Mouse (Mus musculus) monocyte, adult 5-6 weeks (primary cell): ENCODE measurements at regions not wholly inside any gene's neighbourhood (a gene's known extent, or its start where the extent isn't known, plus 50 kb on each side); places are given as distances from the start of the nearest gene placed in this dataset.

Experiments
- ATAC-seq: fragments of 153-309, 156-312 bp; replicated peaks from 2 replicates; pipeline ENCODE4 v1.8.0; 2017; ENCODE audit warnings: mild to moderate bottlenecking; ENCODE audit not compliant: low TSS enrichment, insufficient number of reproducible peaks, severe bottlenecking, poor library complexity, low FRiP score

GRCm38 (mm10) chr11:64752816-64753215 lies 226.0 kb upstream of the Elac2 start:
- no peak for ATAC-seq

GRCm38 (mm10) chr11:64754076-64754475 lies 224.8 kb upstream of the Elac2 start:
- no peak for ATAC-seq

DNA sequence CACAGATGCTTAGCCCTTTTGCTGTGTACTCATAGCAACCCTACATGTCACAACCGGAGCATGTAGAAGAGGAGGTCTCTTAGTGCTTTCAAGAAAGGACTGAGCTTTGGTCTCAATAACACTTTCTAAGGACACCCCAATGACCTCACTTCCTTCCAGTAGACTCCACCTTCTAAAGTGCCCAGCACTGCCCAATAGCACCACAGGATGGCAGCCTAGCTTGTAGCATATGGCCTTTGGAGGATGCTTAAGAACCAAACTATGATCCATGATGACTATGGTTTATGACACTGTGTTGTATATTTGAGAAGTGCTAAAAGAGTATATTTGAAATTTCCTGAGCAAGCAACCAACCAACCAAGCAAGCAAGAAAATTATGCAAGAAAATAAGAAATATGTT lies 223.3 kb upstream of the Elac2 start:
- no peak for ATAC-seq

DNA sequence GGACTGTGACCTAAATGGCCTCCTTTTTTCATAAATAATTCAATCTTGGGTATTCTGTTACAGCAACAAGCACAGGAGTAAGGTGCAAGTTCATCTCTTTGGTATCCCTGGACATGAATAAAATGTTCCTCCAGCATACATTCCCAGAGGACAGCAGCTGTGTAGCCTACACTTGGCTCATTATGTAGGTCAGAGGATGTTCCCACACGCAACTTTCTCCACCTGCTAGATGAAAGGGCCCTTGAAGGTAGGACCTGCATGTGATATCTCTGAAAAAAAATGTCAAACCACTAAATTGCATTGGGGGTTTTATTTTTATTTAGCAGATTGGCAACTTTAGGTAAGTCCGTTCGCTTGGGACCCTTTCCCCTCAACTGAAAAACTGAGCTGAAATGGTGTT lies 218.2 kb upstream of the Elac2 start:
- no peak for ATAC-seq

GRCm38 (mm10) chr11:64762755-64763154 lies 216.1 kb upstream of the Elac2 start:
- no peak for ATAC-seq

GRCm38 (mm10) chr11:64764056-64764455 lies 214.8 kb upstream of the Elac2 start:
- ATAC-seq = no peak

GRCm38 (mm10) chr11:64776691-64777090 lies 202.1 kb upstream of the Elac2 start:
- no peak for ATAC-seq

DNA sequence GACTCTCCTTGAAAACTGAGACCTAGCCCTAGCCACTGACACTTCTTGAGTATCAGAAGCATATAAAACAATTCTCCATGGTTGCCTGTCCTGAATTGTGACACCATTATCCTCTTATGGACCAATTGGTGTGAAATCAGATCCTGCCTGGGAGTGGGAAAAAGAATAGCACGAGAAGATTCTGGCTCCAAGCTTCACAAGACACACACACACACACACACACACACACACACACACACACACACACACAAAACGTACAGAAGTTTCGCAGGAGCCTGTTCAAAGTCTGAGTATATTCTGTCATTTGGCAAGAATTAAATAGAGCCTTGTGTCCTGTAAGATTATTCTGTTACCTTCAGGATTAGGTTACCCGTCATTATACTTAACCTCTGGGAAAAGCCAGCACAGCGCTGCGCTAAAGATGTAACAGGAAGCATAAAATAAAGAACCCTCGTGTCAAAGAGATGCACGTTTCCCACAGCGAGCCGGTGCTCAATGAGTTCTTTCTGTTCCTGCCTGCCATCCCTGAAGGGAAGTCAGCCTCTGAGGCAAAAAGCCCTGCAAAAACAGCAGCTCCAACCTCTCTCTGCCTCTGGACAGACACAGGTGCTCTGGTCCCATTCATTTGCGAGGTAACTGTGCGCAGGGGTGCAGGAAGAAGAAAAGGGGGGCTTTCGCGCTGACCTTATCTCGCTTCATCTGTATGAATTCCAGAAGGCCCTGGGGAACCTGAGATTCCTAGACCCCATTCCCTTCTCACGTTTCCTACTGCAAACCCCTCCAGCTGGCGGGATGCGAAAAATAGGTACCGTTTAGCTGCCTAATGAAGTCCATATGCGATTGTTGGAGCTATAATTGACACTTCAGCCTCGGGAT lies 178.4 kb upstream of the Elac2 start:
- no peak for ATAC-seq

GRCm38 (mm10) chr11:64801351-64801750 lies 177.5 kb upstream of the Elac2 start:
- ATAC-seq = no peak

DNA sequence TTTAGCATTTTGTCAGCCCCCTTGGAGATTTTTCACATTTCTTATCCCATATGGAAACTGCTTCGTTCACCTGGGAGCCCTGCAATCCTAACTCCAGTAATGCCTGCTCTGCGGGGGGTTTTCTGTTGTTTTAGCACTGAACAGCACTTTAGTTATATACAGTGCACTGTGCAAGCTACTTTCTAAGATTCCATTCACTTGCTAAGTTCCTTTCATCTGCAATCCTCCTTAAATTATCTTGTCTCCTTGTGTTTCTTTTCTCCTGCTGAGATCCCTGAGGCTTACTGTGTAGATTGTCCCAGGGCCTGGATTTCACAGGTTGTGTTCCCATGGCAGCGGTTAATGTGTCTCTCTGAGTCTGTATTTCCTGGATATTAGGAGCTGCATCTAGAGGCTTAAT lies 173.3 kb upstream of the Elac2 start:
- ATAC-seq = no peak

GRCm38 (mm10) chr11:64812408-64812807 lies 166.4 kb upstream of the Elac2 start:
- no peak for ATAC-seq

DNA sequence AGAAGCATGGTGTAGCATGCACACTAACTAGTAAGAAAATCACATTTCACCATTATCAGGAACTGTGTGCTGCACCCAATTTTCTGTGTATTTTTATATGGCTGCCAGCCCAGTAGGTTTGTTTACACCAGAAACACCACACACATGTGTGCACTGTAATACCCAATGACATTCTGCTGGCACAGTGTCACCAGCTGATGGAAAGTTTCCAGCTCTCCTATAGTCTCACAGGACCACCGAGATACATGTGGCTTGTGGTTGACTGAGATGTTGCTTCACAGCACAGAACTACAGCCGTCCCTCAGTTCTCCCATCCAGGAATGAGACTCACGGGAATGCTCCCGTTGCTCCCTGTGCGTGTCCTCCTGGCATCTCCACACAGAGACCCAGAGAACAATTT lies 149.4 kb upstream of the Elac2 start:
- no peak for ATAC-seq

GRCm38 (mm10) chr11:64832453-64832852 lies 146.4 kb upstream of the Elac2 start:
- no peak for ATAC-seq

DNA sequence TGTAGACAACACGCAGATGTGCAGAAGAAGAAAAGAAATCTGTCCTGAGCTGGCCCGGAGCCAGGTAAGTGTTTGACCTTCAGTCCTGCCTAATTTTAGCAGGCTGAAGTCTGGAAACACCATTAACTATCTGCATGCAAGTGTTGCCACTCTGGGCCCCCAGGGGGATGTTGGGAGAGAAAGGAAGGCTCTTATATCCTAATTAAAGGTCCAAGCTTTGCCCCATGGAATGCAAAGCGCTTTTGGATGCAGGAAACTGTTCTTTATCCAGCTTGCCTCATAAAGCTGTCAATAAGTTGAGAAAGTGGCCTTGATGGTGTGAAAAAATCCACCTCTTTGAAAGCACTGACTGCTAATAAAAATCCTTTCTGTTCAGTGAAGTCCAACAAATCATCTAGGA lies 145.1 kb upstream of the Elac2 start:
- ATAC-seq = no peak

- ATAC-seq = no peak
These were observed 142.1 kb upstream of the Elac2 start for GRCm38 (mm10) chr11:64836771-64837170.

DNA sequence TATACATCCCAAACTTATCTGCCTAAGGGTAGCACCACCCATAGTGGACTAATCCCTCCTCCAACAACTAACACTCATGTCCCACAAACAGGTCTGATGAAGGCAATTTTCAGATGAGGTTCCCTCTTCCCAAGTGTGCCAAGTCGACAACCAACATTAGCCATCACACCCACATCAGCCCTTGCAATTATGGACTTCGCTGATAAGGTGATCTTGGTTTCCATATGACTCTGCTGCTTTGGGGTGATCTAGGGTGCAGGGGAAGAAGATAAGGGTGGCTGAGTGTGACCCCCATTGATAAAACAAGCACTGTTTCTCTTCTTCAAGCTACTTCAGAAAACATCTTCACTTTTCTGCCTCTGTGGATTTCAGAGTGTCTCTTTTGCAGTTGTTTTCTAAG lies 137.7 kb upstream of the Elac2 start:
- no peak for ATAC-seq

- no peak for ATAC-seq
These were observed 135.9 kb upstream of the Elac2 start for GRCm38 (mm10) chr11:64842775-64843530.

DNA sequence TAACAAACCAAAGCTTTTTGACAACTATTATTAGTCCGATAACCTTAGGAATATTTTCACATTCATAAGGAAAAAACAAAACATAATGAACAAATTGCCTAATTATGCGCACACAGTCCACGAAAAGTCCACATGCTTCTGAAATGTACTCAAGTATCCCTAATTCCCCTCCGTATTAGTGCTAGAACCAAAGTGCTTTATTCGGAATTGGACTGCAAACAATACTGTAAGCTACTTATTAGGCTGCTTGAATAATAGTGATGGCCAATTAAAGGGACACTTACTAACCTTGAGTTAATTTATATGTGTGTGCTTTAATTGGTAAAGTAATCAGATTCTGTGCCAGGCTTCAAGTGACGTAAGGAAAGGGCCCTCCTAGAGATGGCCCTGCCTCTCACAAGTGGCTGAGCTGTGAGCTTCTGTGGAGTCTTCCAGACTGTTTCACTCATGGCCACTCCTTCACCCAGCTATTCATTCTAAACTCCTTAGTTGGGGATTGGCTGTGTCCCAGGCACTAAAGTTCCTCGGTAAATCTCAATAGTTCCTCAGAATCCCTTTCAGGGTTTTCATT lies 132.2 kb upstream of the Elac2 start:
- no peak for ATAC-seq

- ATAC-seq = no peak
These were observed 119.2 kb upstream of the Elac2 start for GRCm38 (mm10) chr11:64859636-64860035.

DNA sequence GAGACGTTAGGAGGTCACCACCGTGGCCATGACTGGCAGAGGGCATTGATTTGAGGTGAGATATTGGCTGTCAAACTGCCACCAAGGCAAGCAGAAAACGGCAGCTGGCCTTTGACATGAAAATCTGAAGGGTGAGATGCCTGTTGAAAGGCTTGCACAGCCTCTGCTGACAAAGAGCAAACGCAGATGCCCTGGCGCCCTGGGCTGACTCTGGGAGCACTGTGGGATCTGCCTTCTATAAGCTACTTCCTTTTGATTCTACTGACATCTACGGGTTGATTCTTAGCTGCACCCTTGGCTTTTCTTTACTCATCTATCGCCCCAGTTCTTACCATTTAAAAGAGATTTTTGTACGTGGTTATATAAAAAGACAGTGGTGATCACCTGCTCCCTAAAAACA lies 98.2 kb upstream of the Elac2 start:
- no peak for ATAC-seq
